Comparison of ENCODE assay signal across 8 mouse cellular contexts in genomic region chr1:166003181-166004022, GRCm38 (mm10). TPM values are rescaled to one million over a fixed set of nuclear protein-coding genes. Genes with fewer than 3 reads are reported as not detected.
DNase-seq lines count a peak whose midpoint lies in the region; ATAC-seq and TF ChIP-seq lines count a peak whose summit lies in the region.

No protein-coding gene starts in this region.

- H3K27me3 ChIP-seq in G1E (ENCODE audit: insufficient read depth, low read length), result no peaks in the 10 kb centered on the region
- no peaks in the 10 kb centered on the region for H3K27me3 ChIP-seq in forebrain, embryonic 14.5 days (replicated peaks; ENCODE audit: control insufficient read depth, insufficient read depth, low read length)
- no peaks in the 10 kb centered on the region for H3K27me3 ChIP-seq in liver, postnatal 0 days (ENCODE audit: insufficient read depth, low read length)
- no peaks in the 10 kb centered on the region for H3K27me3 ChIP-seq in neural tube, embryonic 13.5 days

- intact Hi-C loops in heart, postnatal 14 days (cut with DNase I), result loop anchor here (2.0 to 10.0 kb wide), 2 partner anchors 149 to 371 kb away; partner anchors contain the start of gene Tada1

- peak overlapping the region; percentile 59 for H3K4me2 ChIP-seq in forebrain, embryonic 14.5 days (ENCODE audit: low read length)
- H3K4me2 ChIP-seq in liver, postnatal 0 days (ENCODE audit: low read depth, low read length), result peak overlapping the region; percentile 99
- H3K4me2 ChIP-seq in neural tube, embryonic 13.5 days, result peak overlapping the region; percentile 61

- H3K9me3 ChIP-seq in G1E (replicated peaks), result no peaks in the 10 kb centered on the region
- no peaks in the 10 kb centered on the region for H3K9me3 ChIP-seq in forebrain, embryonic 14.5 days (replicated peaks; ENCODE audit: control insufficient read depth, low read length)
- H3K9me3 ChIP-seq in liver, postnatal 0 days (ENCODE audit: low read length), result no peaks in the 10 kb centered on the region
- no peaks in the 10 kb centered on the region for H3K9me3 ChIP-seq in neural tube, embryonic 13.5 days

- DNase-seq in G1E (ENCODE audit: low spot score), result peak; percentile 67
- DNase-seq in cerebellum, adult 11 months, result peak; percentile 97
- peak; percentile 94 for DNase-seq in forebrain, embryonic 14.5 days (ENCODE audit: low spot score)
- peak; percentile 96 to 97 for DNase-seq in heart, postnatal 14 days
- DNase-seq in layer of hippocampus, adult 11-12 months (ENCODE audit: low spot score), result peak; percentile 93
- peak; percentile 96 for DNase-seq in liver, postnatal 0 days
- peak; percentile 96 for DNase-seq in testis, postnatal 10 days (ENCODE audit: low spot score)

- peaks cover 30% of the 10 kb centered on the region for H3K4me1 ChIP-seq in G1E (ENCODE audit: insufficient read depth, low read depth, low read length)
- peaks cover 20% of the 10 kb centered on the region; the same call in 1 of the 2 replicates for H3K4me1 ChIP-seq in forebrain, embryonic 14.5 days (ENCODE audit: control insufficient read depth, insufficient read depth, low read length)
- peaks cover 16% of the 10 kb centered on the region for H3K4me1 ChIP-seq in liver, postnatal 0 days (ENCODE audit: insufficient read depth)
- peaks cover 28% of the 10 kb centered on the region for H3K4me1 ChIP-seq in neural tube, embryonic 13.5 days (replicated peaks)

- peak overlapping the region; percentile 72; the same call in 1 of the 2 replicates for H3K27ac ChIP-seq in forebrain, embryonic 14.5 days (ENCODE audit: low read depth, low read length)
- peak overlapping the region; percentile 94 for H3K27ac ChIP-seq in liver, postnatal 0 days (ENCODE audit: low read depth)
- peak overlapping the region; percentile 80 for H3K27ac ChIP-seq in neural tube, embryonic 13.5 days (replicated peaks)

- WGBS in forebrain, embryonic 14.5 days, result 0% methylated on average over 61 of the region's 61 CpGs
- under 1% methylated on average over 59 of the region's 61 CpGs for WGBS in liver, postnatal 0 days (ENCODE audit: insufficient replicate concordance)
- WGBS in neural tube, embryonic 13.5 days, result under 1% methylated on average over 61 of the region's 61 CpGs

- TF ChIP-seq CTCF in G1E (IDR thresholded peaks at IDR 0.05; ENCODE audit: low read depth, low read length), result no peak
- no peak for TF ChIP-seq CTCF in liver, postnatal 0 days (IDR thresholded peaks at IDR 0.05; ENCODE audit: low read depth)

- no peaks in the 10 kb centered on the region for H3K36me3 ChIP-seq in G1E (replicated peaks)
- no peaks in the 10 kb centered on the region for H3K36me3 ChIP-seq in forebrain, embryonic 14.5 days (ENCODE audit: control insufficient read depth, insufficient read depth, low read length)
- no peaks in the 10 kb centered on the region for H3K36me3 ChIP-seq in liver, postnatal 0 days (replicated peaks; ENCODE audit: insufficient read depth, low read length)
- no peaks in the 10 kb centered on the region for H3K36me3 ChIP-seq in neural tube, embryonic 13.5 days

- H3K9ac ChIP-seq in forebrain, embryonic 14.5 days (ENCODE audit: low read length), result peak overlapping the region; percentile 53
- H3K9ac ChIP-seq in liver, postnatal 0 days (replicated peaks), result peak overlapping the region; percentile 70
- peak overlapping the region; percentile 63 for H3K9ac ChIP-seq in neural tube, embryonic 13.5 days

- H3K4me3 ChIP-seq in G1E (ENCODE audit: low read depth, low read length), result peak overlapping the region; percentile 81
- peak overlapping the region; percentile 68 for H3K4me3 ChIP-seq in forebrain, embryonic 14.5 days (ENCODE audit: low read depth, low read length)
- peak overlapping the region; percentile 98 for H3K4me3 ChIP-seq in liver, postnatal 0 days (ENCODE audit: low read depth, low read length)
- H3K4me3 ChIP-seq in neural tube, embryonic 13.5 days, result peak overlapping the region; percentile 98

- TF ChIP-seq EP300 in liver, postnatal 0 days (IDR thresholded peaks at IDR 0.05; ENCODE audit: low read depth), result 0 out of 2 replicates have a peak, but pooled peaks have one; percentile 22

- ATAC-seq in G1E (ENCODE audit: extremely low read depth, insufficient number of reproducible peaks, low FRiP score, poor library complexity, severe bottlenecking), result peak; percentile 42
- ATAC-seq in forebrain, embryonic 14.5 days, result peak; percentile 76
- ATAC-seq in liver, postnatal 0 days, result peak; percentile 75
- ATAC-seq in neural tube, embryonic 13.5 days (ENCODE audit: low read depth), result peak; percentile 83

RNA-seq across cellular contexts. Expression of gene Pou2f1, which starts 0.9 kb away (rescaled TPM):
- total RNA-seq in G1E (2014; fragmentation: Nextera tagmentation), result 51.0 and 57.1 TPM in 2 replicates
- 13.8 and 17.3 TPM in 2 replicates for total RNA-seq in G1E (2017)
- polyA plus RNA-seq in G1E (2012), result 15.7 and 16.0 TPM in 2 replicates
- 14.8 and 22.8 TPM in 2 replicates for polyA plus RNA-seq in forebrain, embryonic 14.5 days (2014; fragmentation: Nextera tagmentation; extraction: Ambion mirVana)
- 10 to 100 TPM; 12.0 to 15.1 TPM for total RNA-seq in heart, postnatal 14 days (2021)
- polyA plus RNA-seq in liver, postnatal 0 days (2015; fragmentation: Nextera tagmentation; extraction: Ambion mirVana), result 3.3 and 3.4 TPM in 2 replicates
- polyA plus RNA-seq in neural tube, embryonic 13.5 days (2015; fragmentation: Nextera tagmentation; extraction: Ambion mirVana), result 15.5 and 18.1 TPM in 2 replicates

Comparison
In these comparisons a context has a peak if more than half of its experiments do, and no peak if none do; other contexts are left out.
1. Peak in every context shown above with its lines: DNase-seq, ATAC-seq, H3K4me3 ChIP-seq and H3K27ac ChIP-seq.